Mouse (Mus musculus) neural tube, embryonic 10.5 days (tissue): ENCODE results near the gene Ly6c2.
"Not testable (repeated sequence)": the region's sequence is repeated elsewhere in the genome, so short reads cannot be mapped to it uniquely, and the experiment has no call there.

Experiments
- DNase-seq: peaks from one replicate; pipeline ENCODE4 v3.0.0-alpha.2; 2017; ENCODE audit warnings: low spot score; ENCODE audit errors: extremely low spot score

Gene Ly6c2

DNA sequence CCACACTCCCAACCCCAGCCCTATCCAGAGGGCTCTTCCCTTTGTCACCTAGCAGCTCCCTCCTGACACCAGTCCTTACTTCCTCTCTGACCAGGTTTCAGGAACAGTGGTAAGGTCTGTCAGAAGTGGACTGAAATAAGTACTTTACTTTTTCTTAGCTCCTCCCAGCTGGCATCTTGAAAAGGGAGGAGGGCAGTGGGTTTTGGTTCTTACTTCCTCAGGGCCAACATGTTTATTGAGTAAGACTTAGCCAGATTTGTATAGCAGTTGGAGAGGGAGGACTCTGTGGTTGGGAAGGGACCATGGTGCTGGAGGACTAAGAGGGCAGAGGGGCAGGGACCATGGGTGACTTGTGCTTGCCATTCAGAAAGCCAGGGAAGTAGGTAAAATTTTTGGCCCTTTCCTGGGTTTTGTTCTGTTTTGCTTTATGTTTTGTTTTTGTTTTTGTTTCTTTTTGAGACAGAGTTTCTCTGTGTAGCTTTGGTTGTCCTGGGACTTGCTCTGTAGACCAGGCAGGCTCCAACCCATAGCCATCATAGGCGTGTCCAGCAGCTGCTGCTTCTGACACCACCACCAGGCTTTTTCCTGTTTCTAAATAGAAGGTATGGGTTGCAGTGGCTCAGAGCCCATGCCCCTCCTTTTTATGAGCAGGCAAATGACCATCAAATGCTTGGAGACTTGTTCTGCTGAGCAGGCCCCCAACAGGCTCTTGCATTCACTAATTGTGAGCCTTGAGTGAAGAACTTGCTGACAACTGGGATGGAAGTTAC is at the start of gene Ly6c2:
Gene Ly6c2, minus strand, starts transcription at position 110 of the 770 bp plus-strand sequence.
- not testable (repeated sequence) for DNase-seq

- DNase-seq = no peak
Measured at GRCm38 (mm10) chr15:75157646-75158045, 45.9 kb upstream of the Ly6c2 start.

DNA sequence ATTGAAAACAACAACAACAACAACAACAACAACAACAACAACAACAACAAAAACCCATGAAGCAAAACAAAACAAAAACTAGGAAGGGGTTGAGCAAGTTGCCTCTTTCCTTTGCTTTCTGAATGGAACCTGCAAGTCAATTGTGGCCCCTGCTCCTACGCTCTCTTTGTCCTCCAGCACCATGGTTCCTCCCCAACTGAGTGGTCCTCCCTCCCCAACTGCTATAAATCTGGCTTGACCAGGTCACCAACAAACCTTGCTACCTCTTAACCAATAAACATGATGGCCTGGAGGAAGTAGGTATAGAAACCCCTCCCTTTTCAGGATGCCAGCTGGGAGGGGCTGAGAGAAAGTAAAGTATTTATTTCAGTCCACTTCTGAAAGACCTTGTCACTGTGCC is 43.2 kb upstream of the Ly6c2 start, which contains the start of gene Ly6g:
Gene Ly6g, plus strand, starts transcription at position 301 of the 400 bp plus-strand sequence.
- DNase-seq = no peak

DNA sequence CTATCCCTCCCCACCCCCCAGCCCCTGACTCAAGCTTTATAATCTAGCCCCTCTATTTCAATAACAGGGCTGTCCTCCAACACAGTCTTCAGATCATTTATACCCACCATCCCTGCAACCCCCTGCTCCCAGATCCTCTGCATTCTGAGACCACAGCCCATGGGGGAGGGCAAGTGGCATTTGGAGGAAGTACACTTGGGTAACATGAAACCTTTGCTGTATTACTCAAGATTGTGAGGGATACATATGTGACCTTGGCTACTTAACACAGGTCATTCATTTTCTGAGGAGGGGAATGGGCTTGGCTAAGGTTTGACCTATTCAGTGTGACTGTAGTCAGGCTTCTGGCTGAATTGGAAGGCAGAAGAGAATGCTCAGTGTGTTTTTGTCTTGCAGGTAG is 41.3 kb upstream of the Ly6c2 start:
- no peak for DNase-seq

- DNase-seq = no peak
Measured at GRCm38 (mm10) chr15:75143735-75144134, 32.0 kb upstream of the Ly6c2 start.

DNA sequence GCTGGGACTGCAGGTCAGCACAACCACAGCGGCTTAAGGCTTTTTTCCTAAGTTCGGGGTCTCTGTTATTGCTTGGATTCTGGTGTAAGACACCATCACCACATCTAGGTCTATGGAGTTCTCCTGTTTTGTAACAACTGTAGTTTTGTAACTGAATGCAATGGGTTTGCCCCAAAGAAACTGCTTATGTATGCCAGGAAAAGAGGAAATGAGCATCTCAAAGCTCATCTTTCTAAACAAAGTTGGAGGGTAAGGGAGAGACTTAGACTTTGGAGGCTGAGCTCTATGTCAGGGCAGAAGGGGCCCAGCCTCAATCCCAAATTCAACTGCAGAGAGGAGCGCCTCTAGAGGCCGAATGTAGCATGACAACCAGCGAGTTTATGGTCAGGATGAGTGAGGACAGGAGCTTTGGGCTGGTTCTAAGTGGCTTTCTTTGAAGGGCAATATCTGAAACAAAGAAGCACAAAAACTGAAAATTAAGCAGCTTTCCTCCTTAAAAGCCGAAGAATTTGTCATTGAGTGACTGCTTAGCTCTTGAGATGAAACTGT is 30.1 kb upstream of the Ly6c2 start:
- DNase-seq = peak; percentile 34

DNA sequence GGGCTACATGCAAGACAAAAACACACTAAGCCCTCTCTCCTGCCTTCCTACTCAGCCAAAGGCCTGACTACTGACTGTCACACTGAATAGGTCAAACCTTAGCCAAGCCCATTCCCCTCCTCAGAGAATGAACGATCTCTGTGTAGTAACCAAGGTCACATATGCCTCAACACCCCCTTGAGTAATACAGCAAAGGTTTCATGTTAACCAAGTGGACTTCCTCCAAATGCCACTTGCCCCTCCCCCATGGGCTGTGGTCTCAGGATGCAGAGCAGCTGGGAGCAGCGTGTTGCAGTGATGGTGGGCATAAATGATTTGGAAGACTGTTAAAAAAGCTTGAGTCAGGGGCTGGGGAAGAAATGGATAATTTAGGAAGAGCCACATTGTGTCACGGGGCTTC is 26.0 kb upstream of the Ly6c2 start:
- DNase-seq = not testable (repeated sequence)

DNA sequence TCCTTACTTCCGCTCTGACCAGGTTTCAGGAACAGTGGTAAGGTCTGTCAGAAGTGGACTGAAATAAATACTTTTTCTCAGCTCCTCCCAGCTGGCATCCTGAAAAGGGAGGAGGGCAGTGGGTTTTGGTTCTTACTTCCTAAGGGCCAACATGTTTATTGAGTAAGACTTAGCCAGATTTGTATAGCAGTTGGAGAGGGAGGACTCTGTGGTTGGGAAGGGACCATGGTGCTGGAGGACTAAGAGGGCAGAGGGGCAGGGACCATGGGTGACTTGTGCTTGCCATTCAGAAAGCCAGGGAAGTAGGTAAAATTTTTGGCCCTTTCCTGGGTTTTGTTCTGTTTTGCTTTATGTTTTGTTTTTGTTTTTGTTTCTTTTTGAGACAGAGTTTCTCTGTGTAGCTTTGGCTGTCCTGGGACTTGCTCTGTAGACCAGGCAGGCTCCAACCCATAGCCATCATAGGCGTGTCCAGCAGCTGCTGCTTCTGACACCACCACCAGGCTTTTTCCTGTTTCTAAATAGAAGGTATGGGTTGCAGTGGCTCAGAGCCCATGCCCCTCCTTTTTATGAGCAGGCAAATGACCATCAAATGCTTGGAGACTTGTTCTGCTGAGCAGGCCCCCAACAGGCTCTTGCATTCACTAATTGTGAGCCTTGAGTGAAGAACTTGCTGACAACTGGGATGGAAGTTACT is 23.5 kb upstream of the Ly6c2 start:
- not testable (repeated sequence) for DNase-seq

- DNase-seq = not testable (repeated sequence)
Measured at GRCm38 (mm10) chr15:75132346-75132745, 20.6 kb upstream of the Ly6c2 start.

DNA sequence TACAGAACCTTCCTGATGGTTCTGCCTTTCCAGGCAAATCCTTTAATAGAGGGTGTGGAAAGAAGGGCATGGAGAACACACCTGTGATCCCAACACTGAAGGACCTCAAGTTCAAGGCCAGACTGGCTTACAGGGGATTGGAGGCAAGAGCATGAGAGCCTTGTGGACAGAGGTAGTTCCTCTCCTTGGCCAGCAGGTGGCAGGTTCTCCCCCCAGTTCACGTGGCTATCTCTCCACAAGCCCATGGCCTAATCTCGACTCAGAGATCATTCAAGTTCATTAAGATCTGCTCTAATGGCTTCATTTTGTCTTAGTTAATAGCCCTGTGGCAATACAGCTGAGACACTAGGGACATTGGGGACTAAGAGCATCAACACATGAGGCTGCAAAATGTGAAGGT is 8.3 kb upstream of the Ly6c2 start:
- peak; percentile 20 for DNase-seq

DNA sequence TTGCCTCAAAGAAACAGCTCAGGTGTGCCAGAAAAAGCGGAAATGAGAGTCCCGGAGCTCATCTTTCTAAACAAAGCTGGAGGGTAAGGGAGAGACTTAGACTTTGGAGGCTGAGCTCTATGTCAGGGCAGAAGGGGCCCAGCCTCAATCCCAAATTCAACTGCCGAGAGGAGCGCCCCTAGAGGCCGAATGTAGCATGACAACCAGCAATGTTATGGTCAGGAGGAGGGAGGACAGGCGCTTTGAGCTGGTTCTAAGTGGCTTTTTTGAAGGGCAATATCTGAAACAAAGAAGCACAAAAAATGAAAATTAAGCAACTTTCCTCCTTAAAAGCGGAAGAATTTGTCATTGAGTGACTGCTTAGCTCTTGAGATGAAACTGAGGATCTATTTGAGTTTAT is 7.0 kb upstream of the Ly6c2 start:
- peak; percentile 52 for DNase-seq

- not testable (repeated sequence) for DNase-seq
Measured at GRCm38 (mm10) chr15:75117481-75117880, 5.7 kb upstream of the Ly6c2 start.

GRCm38 (mm10) chr15:75116525-75116924 is 4.8 kb upstream of the Ly6c2 start:
- no peak for DNase-seq

DNA sequence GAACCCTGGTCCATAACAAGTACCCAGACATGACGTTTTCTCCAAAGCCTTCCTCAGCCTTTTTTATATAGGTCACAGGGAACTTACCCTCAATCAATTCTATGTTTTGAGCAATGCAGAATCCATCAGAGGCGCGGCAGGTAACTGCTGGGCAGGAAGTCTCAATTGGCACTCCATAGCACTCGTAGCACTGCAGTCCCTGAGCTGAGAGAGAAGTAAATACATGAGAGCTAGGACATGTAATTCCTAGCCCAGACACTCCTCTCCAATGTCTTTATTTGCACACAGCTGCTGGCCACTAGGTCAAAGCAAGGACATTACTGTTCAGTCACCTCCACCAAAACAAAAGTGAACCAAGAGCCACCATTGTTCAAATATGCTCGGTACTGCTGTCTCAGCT is 1.3 kb downstream of the Ly6c2 start:
- DNase-seq = not testable (repeated sequence)

- DNase-seq = no peak
Measured at GRCm38 (mm10) chr15:75099261-75099660, 12.5 kb downstream of the Ly6c2 start.

- DNase-seq = not testable (repeated sequence)
Measured at GRCm38 (mm10) chr15:75088041-75088440, 23.7 kb downstream of the Ly6c2 start.

DNA sequence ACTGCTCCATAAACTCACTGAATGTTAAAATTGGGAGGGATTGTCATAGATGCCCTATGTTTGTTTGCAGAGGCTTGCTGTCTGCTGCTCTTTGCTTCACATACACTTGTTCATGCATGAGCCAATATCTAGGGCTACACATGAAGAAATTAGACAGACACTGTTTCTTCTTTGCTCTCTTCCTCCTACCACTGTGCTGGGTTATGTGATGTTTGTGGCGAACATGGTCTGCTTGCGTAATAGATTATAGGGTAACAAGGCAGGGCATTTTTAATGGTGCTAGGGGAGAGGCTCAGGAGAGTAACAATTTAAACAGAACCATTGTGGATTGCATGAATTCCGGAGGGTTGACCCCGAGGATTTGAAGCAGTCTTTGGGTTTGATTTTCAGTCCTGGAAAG is 41.8 kb downstream of the Ly6c2 start:
- DNase-seq = no peak

- DNase-seq = peak; percentile 64
Measured at GRCm38 (mm10) chr15:75062030-75062574, 49.7 kb downstream of the Ly6c2 start.

DNA sequence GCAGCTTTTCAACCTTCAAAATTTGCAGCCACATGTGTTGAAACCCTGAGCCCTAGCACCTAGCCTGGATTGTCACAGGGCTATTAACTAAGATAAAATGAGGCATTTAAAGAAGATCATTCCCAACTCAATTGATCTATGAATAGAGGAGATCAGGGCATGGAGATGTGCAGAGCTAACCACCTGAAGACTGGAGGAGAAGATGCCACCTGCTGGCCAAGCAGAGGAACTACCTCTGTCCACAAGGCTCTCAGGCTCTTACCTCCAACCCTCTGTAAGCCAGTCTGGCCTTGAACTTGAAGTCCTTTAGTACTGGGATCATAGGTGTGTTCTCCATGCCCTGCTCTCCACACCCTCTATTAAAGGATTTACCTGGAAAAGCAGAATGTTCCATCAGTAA is 51.3 kb downstream of the Ly6c2 start:
- peak; percentile 15 for DNase-seq
